Mouse (Mus musculus) adrenal gland, adult 18-20 months (tissue): ENCODE data around the gene Bco1. TPM values are rescaled to one million over a fixed set of nuclear protein-coding genes. Genes with fewer than 3 reads are reported as not detected.

Source experiments
- total RNA-seq, 2 experiments: library from RNA; stranded (reverse); gene quantifications; 1 replicate in 1 of 2; 2 replicates in 1 of 2; pipeline ENCODE4 v1.2.3; 2021

Bco1 gene
- total RNA-seq, 2 experiments from 2014 or later: 0.42 TPM; not detected in 1

Other genes with a start within 250 kb of the Bco1 start
- 10 to 100 TPM; 53.0 to 57.0 TPM for gene Cmc2, start 174.4 kb upstream of the Bco1 start, total RNA-seq
- gene Cenpn, start 174.1 kb upstream of the Bco1 start, total RNA-seq: 1 to 10 TPM; 2.6 to 2.7 TPM
- 10 to 100 TPM; 24.3 to 25.0 TPM for gene Atmin, start 152.5 kb upstream of the Bco1 start, total RNA-seq
- gene 1700030J22Rik, start 116.9 kb upstream of the Bco1 start, total RNA-seq: 1 to 10 TPM; 1.4 to 1.5 TPM
- 100 to 1,000 TPM; 140 to 168 TPM for gene Gcsh, start 102.3 kb upstream of the Bco1 start, total RNA-seq
- 1 to 10 TPM; 1.0 to 2.9 TPM for gene Pkd1l2, start 13.4 kb upstream of the Bco1 start, total RNA-seq
- gene Gan, start 62.3 kb downstream of the Bco1 start, total RNA-seq: 10 to 100 TPM in 1 of 2 experiments, 1 to 10 TPM in 1; 7.4 to 13.2 TPM
- 100 to 1,000 TPM; 115 to 162 TPM for gene Cmip, start 161.2 kb downstream of the Bco1 start, total RNA-seq